Mouse (Mus musculus) heart, adult 2 months (tissue): ENCODE results near the gene Rnf220.

Experiments used
- CTCF ChIP-seq: fragments of 200-600 bp; IDR thresholded peaks from 2 replicates; pipeline ENCODE4 v1.8.1; 2022; ENCODE audit warnings: antibody characterized with exemption, mild to moderate bottlenecking, moderate library complexity
- EP300 ChIP-seq: fragments of 200-500 bp; IDR thresholded peaks from 2 replicates; pipeline ENCODE4 v1.6.1; 2011; ENCODE audit warnings: low read depth, low read length, control low read depth; ENCODE audit not compliant: insufficient read depth
- POLR2A ChIP-seq: fragments of 200-500 bp; IDR thresholded peaks from 2 replicates; pipeline ENCODE4 v1.6.1; 2011; ENCODE audit warnings: mild to moderate bottlenecking, low read depth, low read length, control low read depth; ENCODE audit not compliant: insufficient read depth

DNA sequence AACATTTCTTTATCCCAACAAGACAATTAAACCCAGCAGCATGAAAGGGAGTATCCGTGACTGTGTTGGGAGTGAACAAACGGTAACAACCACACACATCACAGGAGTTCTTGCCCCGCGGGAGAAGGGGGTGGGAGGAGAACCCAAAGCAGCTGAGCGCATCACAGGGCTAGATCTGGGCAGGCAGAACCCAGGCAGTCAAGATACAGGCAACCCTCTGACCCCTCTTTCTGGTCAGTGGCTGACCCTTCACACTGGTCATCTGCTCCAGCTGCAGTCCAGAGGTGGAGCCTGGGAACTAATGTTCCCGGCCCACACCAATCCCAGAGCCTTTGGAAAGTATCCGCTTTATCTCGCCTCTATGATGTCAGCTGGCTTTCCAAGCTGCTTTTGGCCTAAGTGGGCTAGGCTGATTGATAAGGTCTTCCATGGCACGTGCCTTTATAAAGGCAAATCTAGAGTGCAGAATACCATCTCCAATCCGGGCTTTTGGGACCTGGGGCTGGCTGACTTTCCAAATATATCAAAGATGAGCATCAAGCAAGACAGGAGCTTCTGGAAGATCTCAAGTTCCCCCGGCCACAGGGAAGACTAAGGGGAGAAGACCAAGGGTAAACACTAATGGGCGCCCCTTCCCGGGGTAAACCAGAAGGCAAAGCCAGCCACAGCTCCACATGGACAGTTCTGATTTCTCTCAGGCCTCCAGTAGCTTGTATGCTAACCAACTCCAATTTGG is 11.6 kb downstream of the Rnf220 start:
- TF ChIP-seq EP300 = no peak
- TF ChIP-seq POLR2A = no peak
- no peak for TF ChIP-seq CTCF
